Mouse (Mus musculus): ENCODE measurements at regions not wholly inside any gene's neighbourhood (a gene's known extent, or its start where the extent isn't known, plus 50 kb on each side); places are given as distances from the start of the nearest gene placed in this dataset.

- TF ChIP-seq CTCF (IDR thresholded peaks at IDR 0.05; ENCODE audit: insufficient read depth, low read length) (no peak), POLR2A (IDR thresholded peaks at IDR 0.05; ENCODE audit: borderline replicate concordance, extremely low read depth, low read depth, low read length) (no peak)
These were observed 189.9 kb upstream of the Xrcc4 start for GRCm38 (mm10) chr13:90279355-90279754.

Data from lung, adult 2 months (tissue).